In genomic region chr4:136218595-136219214, GRCm38 (mm10) we compare ENCODE assay signal across 8 mouse cellular contexts. TPM values are rescaled to one million over a fixed set of nuclear protein-coding genes. Genes with fewer than 3 reads are reported as not detected.
DNase-seq lines count a peak whose midpoint lies in the region; ATAC-seq and TF ChIP-seq lines count a peak whose summit lies in the region.
"Had no signal": no experiment of that assay in that cellular context is flagged by ENCODE, and none has a peak within 500 bp of the region (broad histone marks: within the 10 kb centered on the region; RNA-seq: fewer than 3 reads in every experiment).

No protein-coding gene starts in this region.

- H3K9me3 ChIP-seq in intestine, postnatal 0 days (ENCODE audit: control insufficient read depth) = no peaks in the 10 kb centered on the region
- no peaks in the 10 kb centered on the region for H3K9me3 ChIP-seq in stomach, embryonic 14.5 days (ENCODE audit: control insufficient read depth, low read depth, low read length)

- H3K9ac ChIP-seq in intestine, postnatal 0 days (ENCODE audit: low read depth, low read length) = no peak overlapping the region; the same call in 1 of the 2 replicates
- no peak overlapping the region for H3K9ac ChIP-seq in stomach, embryonic 14.5 days (replicated peaks; ENCODE audit: low read depth, low read length)

- no peak for ATAC-seq in intestine, postnatal 0 days
- 0 out of 2 replicates have a peak, but pooled peaks have one; percentile 15 for ATAC-seq in stomach, embryonic 14.5 days (ENCODE audit: insufficient number of reproducible peaks, insufficient read depth, low FRiP score, low read depth)
- ATAC-seq in inflammation-experienced regulatory T-cells, adult 6 months = no peak

- peak overlapping the region; percentile 44 for H3K4me2 ChIP-seq in intestine, postnatal 0 days (replicated peaks; ENCODE audit: low read depth)
- H3K4me2 ChIP-seq in stomach, embryonic 14.5 days (replicated peaks; ENCODE audit: low read depth, low read length) = peak overlapping the region; percentile 15; the same call in 1 of the 2 replicates

- peak; percentile 67 for DNase-seq in adrenal gland, postnatal 14 days
- peak; percentile 65 for DNase-seq in embryo, embryonic 10 days (ENCODE audit: low spot score)
- peak; percentile 89 to 92 for DNase-seq in heart, adult 18-20 months
- peak; percentile 73 for DNase-seq in lung, postnatal 14 days

- TF ChIP-seq CTCF in intestine, postnatal 0 days (IDR thresholded peaks at IDR 0.05; ENCODE audit: low read depth) = peak; percentile 57

- no peak overlapping the region for H3K4me3 ChIP-seq in intestine, postnatal 0 days (ENCODE audit: low read depth, low read length)
- no peak overlapping the region for H3K4me3 ChIP-seq in stomach, embryonic 14.5 days (ENCODE audit: low read depth, low read length)
- H3K4me3 ChIP-seq: megakaryocyte, embryonic 14.5 days had no signal

- no peaks in the 10 kb centered on the region for H3K36me3 ChIP-seq in intestine, postnatal 0 days (ENCODE audit: control insufficient read depth, insufficient read depth)
- no peaks in the 10 kb centered on the region for H3K36me3 ChIP-seq in stomach, embryonic 14.5 days (ENCODE audit: control insufficient read depth, insufficient read depth, low read length)

- peak overlapping the region; percentile 50; the same call in 1 of the 2 replicates for H3K27ac ChIP-seq in intestine, postnatal 0 days (ENCODE audit: low read depth, low read length)
- peak overlapping the region; percentile 85 for H3K27ac ChIP-seq in stomach, embryonic 14.5 days (ENCODE audit: low read length)

- 36% methylated on average over 18 of the region's 18 CpGs for WGBS in intestine, postnatal 0 days
- WGBS in stomach, embryonic 14.5 days = 14% methylated on average over 15 of the region's 18 CpGs

- peaks cover 2% of the 10 kb centered on the region; the same call in 1 of the 2 replicates for H3K4me1 ChIP-seq in intestine, postnatal 0 days (replicated peaks; ENCODE audit: control insufficient read depth, insufficient read depth, low read length)
- peaks cover 39% of the 10 kb centered on the region for H3K4me1 ChIP-seq in stomach, embryonic 14.5 days (ENCODE audit: control insufficient read depth, insufficient read depth, low read length)

- H3K27me3 ChIP-seq in intestine, postnatal 0 days (replicated peaks; ENCODE audit: control insufficient read depth, insufficient read depth, low read length) = no peaks in the 10 kb centered on the region
- no peaks in the 10 kb centered on the region for H3K27me3 ChIP-seq in stomach, embryonic 14.5 days (ENCODE audit: control insufficient read depth, insufficient read depth, low read length)

RNA-seq across cellular contexts. Expression of gene Asap3, which starts 12.5 kb away (rescaled TPM):
- total RNA-seq in adrenal gland, postnatal 14 days (2021) = 3.4 and 3.8 TPM in 2 replicates
- 1 to 10 TPM; 7.6 to 9.1 TPM for total RNA-seq in heart, adult 18-20 months (2021)
- polyA plus RNA-seq in intestine, postnatal 0 days (2015; fragmentation: Nextera tagmentation; extraction: Ambion mirVana) = 0.95 and 1.1 TPM in 2 replicates
- polyA plus RNA-seq in stomach, embryonic 14.5 days (2014; fragmentation: Nextera tagmentation; extraction: Ambion mirVana) = 5.1 and 5.6 TPM in 2 replicates
- under 1 TPM in 1 of 3 experiments, not detected in 2; 0.16 TPM for polyA plus RNA-seq in inflammation-experienced regulatory T-cells, adult 6 months (2017; shearing (Covaris generic))

RNA-seq across cellular contexts. Expression of gene Tcea3, which starts 28.8 kb away (rescaled TPM):
- 3.3 and 6.3 TPM in 2 replicates for total RNA-seq in adrenal gland, postnatal 14 days (2021)
- 100 to 1,000 TPM; 126 to 148 TPM for total RNA-seq in heart, adult 18-20 months (2021)
- polyA plus RNA-seq in intestine, postnatal 0 days (2015; fragmentation: Nextera tagmentation; extraction: Ambion mirVana) = 23.6 and 25.0 TPM in 2 replicates
- polyA plus RNA-seq in stomach, embryonic 14.5 days (2014; fragmentation: Nextera tagmentation; extraction: Ambion mirVana) = 19.7 and 19.8 TPM in 2 replicates
- under 1 TPM in 2 of 3 experiments, not detected in 1; 0.29 to 0.65 TPM for polyA plus RNA-seq in inflammation-experienced regulatory T-cells, adult 6 months (2017; shearing (Covaris generic))

RNA-seq across cellular contexts. Expression of gene E2f2, which starts 46.5 kb away (rescaled TPM):
- total RNA-seq in adrenal gland, postnatal 14 days (2021) = 12.0 and 13.6 TPM in 2 replicates
- total RNA-seq in heart, adult 18-20 months (2021) = 1 to 10 TPM; 1.3 to 1.4 TPM
- 4.1 and 4.2 TPM in 2 replicates for polyA plus RNA-seq in intestine, postnatal 0 days (2015; fragmentation: Nextera tagmentation; extraction: Ambion mirVana)
- polyA plus RNA-seq in stomach, embryonic 14.5 days (2014; fragmentation: Nextera tagmentation; extraction: Ambion mirVana) = 3.5 and 4.4 TPM in 2 replicates
- 10 to 100 TPM; 15.0 to 44.4 (median 16.8) TPM for polyA plus RNA-seq in inflammation-experienced regulatory T-cells, adult 6 months (2017; shearing (Covaris generic))

Comparison
In these comparisons a context has a peak if more than half of its experiments do, and no peak if none do; other contexts are left out.
1. RNA of gene Tcea3, which starts 28.8 kb away (polyA plus RNA-seq): 23.6 to 25.0 TPM in intestine, postnatal 0 days and 19.7 to 19.8 TPM in stomach, embryonic 14.5 days; 0.29 to 0.65 TPM in inflammation-experienced regulatory T-cells, adult 6 months; every median in the first group is over 10 times any median in the second.
2. Peak in every context shown above with its lines, with median percentiles within 50 percentile points of each other: DNase-seq.